Mouse (Mus musculus): ENCODE data around the gene Adamts2. TPM values are rescaled to one million over a fixed set of nuclear protein-coding genes. Genes with fewer than 3 reads are reported as not detected.

Gene Adamts2
- polyA plus RNA-seq, 1 experiment: 3.2 TPM

GRCm38 (mm10) chr11:50623806-50624205, 21.9 kb downstream of the Adamts2 start:
- Histone ChIP-seq H3K27ac (ENCODE audit: control insufficient read depth, insufficient read depth, low read depth, low read length) (no peak overlapping the region), H3K36me3 (ENCODE audit: control insufficient read depth, insufficient read depth, low read length) (no peaks in the 10 kb centered on the region)

DNA sequence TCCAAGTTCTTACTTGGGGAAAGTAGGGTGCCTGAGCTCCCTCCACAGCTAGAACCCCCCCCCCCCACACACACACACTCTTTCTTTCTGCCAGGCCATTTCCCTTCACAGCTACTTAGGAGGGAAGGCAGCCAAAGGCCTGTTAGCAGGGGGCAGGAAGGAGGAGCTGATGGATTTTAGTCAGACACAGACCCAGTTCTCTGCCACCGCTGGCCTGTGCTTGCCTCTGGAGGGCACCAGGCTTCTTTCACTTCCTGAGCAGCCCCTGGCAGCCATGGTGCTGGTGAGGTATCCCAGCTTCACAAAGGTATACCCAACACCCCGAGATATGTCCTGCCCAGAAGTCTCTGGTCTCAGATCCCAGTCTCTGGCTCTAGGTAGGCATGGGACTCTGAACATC, 22.4 kb downstream of the Adamts2 start:
- no peak for TF ChIP-seq CTCF (IDR thresholded peaks at IDR 0.05; ENCODE audit: control insufficient read depth, insufficient read depth, insufficient replicate concordance, low read depth, low read length)
- TF ChIP-seq POLR2A (IDR thresholded peaks at IDR 0.05; ENCODE audit: control insufficient read depth, low read depth, low read length): no peak
- Histone ChIP-seq H3K27me3 (ENCODE audit: control insufficient read depth, insufficient read depth, low read length) (no peaks in the 10 kb centered on the region), H3K4me3 (ENCODE audit: control insufficient read depth, low read depth, low read length) (no peak overlapping the region), H3K27ac (ENCODE audit: control insufficient read depth, insufficient read depth, low read depth, low read length) (no peak overlapping the region), H3K36me3 (ENCODE audit: control insufficient read depth, insufficient read depth, low read length) (no peaks in the 10 kb centered on the region), H3K4me1 (ENCODE audit: control insufficient read depth, insufficient read depth, low read length) (peaks cover 6% of the 10 kb centered on the region; the same call in 1 of the 2 replicates)

More at GRCm38 (mm10) chr11:50623806-50624205, 21.9 kb downstream of the Adamts2 start:
- no peak overlapping the region for H3K4me3 ChIP-seq (ENCODE audit: control insufficient read depth, low read depth, low read length)
- H3K27me3 ChIP-seq (ENCODE audit: control insufficient read depth, insufficient read depth, low read length): no peaks in the 10 kb centered on the region
- TF ChIP-seq CTCF (IDR thresholded peaks at IDR 0.05; ENCODE audit: control insufficient read depth, insufficient read depth, insufficient replicate concordance, low read depth, low read length): no peak
- TF ChIP-seq POLR2A (IDR thresholded peaks at IDR 0.05; ENCODE audit: control insufficient read depth, low read depth, low read length): no peak
- peaks cover 6% of the 10 kb centered on the region; the same call in 1 of the 2 replicates for H3K4me1 ChIP-seq (ENCODE audit: control insufficient read depth, insufficient read depth, low read length)

DNA sequence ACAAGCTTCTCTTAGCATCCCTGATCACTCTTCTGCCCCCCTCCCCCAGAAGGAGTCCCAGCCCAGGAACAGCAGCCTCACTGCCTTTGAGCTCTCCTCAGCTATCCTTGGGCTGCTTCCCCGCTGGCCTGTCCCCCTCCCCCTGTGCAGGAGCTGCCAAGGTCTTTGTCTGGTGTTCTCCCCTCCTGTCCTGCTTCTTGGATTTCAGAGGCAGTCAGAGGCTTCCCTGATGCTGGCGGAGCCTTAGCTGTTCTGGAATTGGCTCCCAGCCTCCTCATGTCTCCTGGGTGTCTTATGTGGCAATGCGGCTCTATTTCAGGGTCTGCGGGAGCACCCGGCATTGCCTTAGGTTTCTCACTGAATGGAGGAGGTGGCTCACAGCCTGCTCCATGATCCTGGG, 22.8 kb downstream of the Adamts2 start:
- H3K36me3 ChIP-seq (ENCODE audit: control insufficient read depth, insufficient read depth, low read length): no peaks in the 10 kb centered on the region
- peaks cover 6% of the 10 kb centered on the region; the same call in 1 of the 2 replicates for H3K4me1 ChIP-seq (ENCODE audit: control insufficient read depth, insufficient read depth, low read length)
- TF ChIP-seq CTCF (IDR thresholded peaks at IDR 0.05; ENCODE audit: control insufficient read depth, insufficient read depth, insufficient replicate concordance, low read depth, low read length) (no peak), POLR2A (IDR thresholded peaks at IDR 0.05; ENCODE audit: control insufficient read depth, low read depth, low read length) (no peak)
- H3K27ac ChIP-seq (ENCODE audit: control insufficient read depth, insufficient read depth, low read depth, low read length): no peak overlapping the region
- no peak overlapping the region for H3K4me3 ChIP-seq (ENCODE audit: control insufficient read depth, low read depth, low read length)
- no peaks in the 10 kb centered on the region for H3K27me3 ChIP-seq (ENCODE audit: control insufficient read depth, insufficient read depth, low read length)

GRCm38 (mm10) chr11:50628915-50629314, 27.0 kb downstream of the Adamts2 start:
- no peak for TF ChIP-seq CTCF (IDR thresholded peaks at IDR 0.05; ENCODE audit: control insufficient read depth, insufficient read depth, insufficient replicate concordance, low read depth, low read length)
- no peak for TF ChIP-seq POLR2A (IDR thresholded peaks at IDR 0.05; ENCODE audit: control insufficient read depth, low read depth, low read length)
- Histone ChIP-seq H3K4me1 (ENCODE audit: control insufficient read depth, insufficient read depth, low read length) (peaks cover 3% of the 10 kb centered on the region; the same call in 1 of the 2 replicates), H3K27me3 (ENCODE audit: control insufficient read depth, insufficient read depth, low read length) (no peaks in the 10 kb centered on the region), H3K4me3 (ENCODE audit: control insufficient read depth, low read depth, low read length) (no peak overlapping the region), H3K36me3 (ENCODE audit: control insufficient read depth, insufficient read depth, low read length) (no peaks in the 10 kb centered on the region), H3K27ac (ENCODE audit: control insufficient read depth, insufficient read depth, low read depth, low read length) (no peak overlapping the region)

DNA sequence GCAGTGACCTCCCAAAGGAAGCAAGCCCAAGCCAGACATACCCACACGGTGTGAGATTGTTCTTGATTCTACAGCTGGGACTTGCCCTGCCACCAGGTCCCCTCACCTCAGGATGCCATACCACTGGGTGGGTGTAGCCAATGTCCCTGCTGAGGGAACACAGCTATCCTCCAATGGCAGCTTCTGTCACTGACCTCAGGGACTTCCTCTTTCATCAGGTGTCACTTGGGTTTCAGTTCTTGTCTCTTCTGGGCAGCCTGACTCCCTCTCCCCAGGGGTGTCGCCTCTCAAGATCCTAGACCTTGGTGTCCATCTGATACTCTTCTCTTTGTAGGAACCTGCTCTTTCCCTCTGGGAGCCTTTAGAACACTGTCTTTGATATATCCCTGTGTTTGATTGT, 28.6 kb downstream of the Adamts2 start:
- Histone ChIP-seq H3K27me3 (ENCODE audit: control insufficient read depth, insufficient read depth, low read length) (no peaks in the 10 kb centered on the region), H3K27ac (ENCODE audit: control insufficient read depth, insufficient read depth, low read depth, low read length) (no peak overlapping the region), H3K36me3 (ENCODE audit: control insufficient read depth, insufficient read depth, low read length) (no peaks in the 10 kb centered on the region), H3K4me1 (ENCODE audit: control insufficient read depth, insufficient read depth, low read length) (no peaks in the 10 kb centered on the region; the same call in 1 of the 2 replicates), H3K4me3 (ENCODE audit: control insufficient read depth, low read depth, low read length) (no peak overlapping the region)
- no peak for TF ChIP-seq POLR2A (IDR thresholded peaks at IDR 0.05; ENCODE audit: control insufficient read depth, low read depth, low read length)
- no peak for TF ChIP-seq CTCF (IDR thresholded peaks at IDR 0.05; ENCODE audit: control insufficient read depth, insufficient read depth, insufficient replicate concordance, low read depth, low read length)

- Histone ChIP-seq H3K27me3 (ENCODE audit: control insufficient read depth, insufficient read depth, low read length) (no peaks in the 10 kb centered on the region), H3K27ac (ENCODE audit: control insufficient read depth, insufficient read depth, low read depth, low read length) (no peak overlapping the region), H3K4me3 (ENCODE audit: control insufficient read depth, low read depth, low read length) (no peak overlapping the region), H3K36me3 (ENCODE audit: control insufficient read depth, insufficient read depth, low read length) (no peaks in the 10 kb centered on the region), H3K4me1 (ENCODE audit: control insufficient read depth, insufficient read depth, low read length) (no peaks in the 10 kb centered on the region; the same call in 1 of the 2 replicates)
- TF ChIP-seq POLR2A (IDR thresholded peaks at IDR 0.05; ENCODE audit: control insufficient read depth, low read depth, low read length): no peak
Measured at GRCm38 (mm10) chr11:50632270-50632669, 30.4 kb downstream of the Adamts2 start.

GRCm38 (mm10) chr11:50635051-50635590, 33.2 kb downstream of the Adamts2 start:
- H3K4me3 ChIP-seq (ENCODE audit: control insufficient read depth, low read depth, low read length): no peak overlapping the region
- H3K27ac ChIP-seq (ENCODE audit: control insufficient read depth, insufficient read depth, low read depth, low read length): no peak overlapping the region
- H3K27me3 ChIP-seq (ENCODE audit: control insufficient read depth, insufficient read depth, low read length): no peaks in the 10 kb centered on the region
- no peaks in the 10 kb centered on the region for H3K36me3 ChIP-seq (ENCODE audit: control insufficient read depth, insufficient read depth, low read length)
- no peaks in the 10 kb centered on the region; the same call in 1 of the 2 replicates for H3K4me1 ChIP-seq (ENCODE audit: control insufficient read depth, insufficient read depth, low read length)
- no peak for TF ChIP-seq POLR2A (IDR thresholded peaks at IDR 0.05; ENCODE audit: control insufficient read depth, low read depth, low read length)
- no peak for TF ChIP-seq CTCF (IDR thresholded peaks at IDR 0.05; ENCODE audit: control insufficient read depth, insufficient read depth, insufficient replicate concordance, low read depth, low read length)
